7 mouse cellular contexts compared by ENCODE assay signal in the genomic region with DNA sequence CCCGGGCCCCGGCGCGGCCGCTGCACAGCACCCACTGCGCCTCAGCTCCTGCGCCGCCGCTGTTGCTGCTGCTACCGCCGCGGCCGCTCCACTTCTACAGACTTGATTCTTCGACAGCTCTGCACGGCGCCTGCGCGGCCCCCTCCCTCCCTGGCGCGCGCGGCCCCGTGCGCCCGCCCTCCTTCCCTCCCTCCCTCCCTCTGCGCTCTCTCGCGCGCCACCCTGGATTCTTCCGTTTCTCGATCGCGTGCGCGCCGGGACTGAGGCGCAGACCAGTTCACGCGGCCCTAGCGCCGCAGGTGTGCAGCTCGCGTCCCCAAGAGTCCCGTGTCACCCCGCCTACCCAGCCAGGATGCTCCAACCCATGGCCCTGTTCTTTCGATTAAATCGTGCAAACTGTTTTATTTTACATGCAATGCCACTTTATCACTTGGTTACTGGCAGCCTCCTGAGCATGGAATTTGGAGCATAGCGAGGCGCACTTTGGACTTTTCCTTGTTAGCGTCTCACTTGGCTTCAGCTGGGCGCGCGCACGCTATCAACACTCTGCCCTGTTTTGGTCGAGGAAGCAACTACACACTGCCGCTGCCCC. TPM values are rescaled to one million over a fixed set of nuclear protein-coding genes. Genes with fewer than 3 reads are reported as not detected.
DNase-seq lines count a peak whose midpoint lies in the region; ATAC-seq and TF ChIP-seq lines count a peak whose summit lies in the region.

Irf2bp2 (minus strand) TSS at position 98 of the 592 bp plus-strand sequence.

- peak within 1 kb of the TSS; percentile 100 for H3K9ac ChIP-seq in intestine, embryonic 14.5 days (ENCODE audit: low read length)
- peak within 1 kb of the TSS; percentile 100 for H3K9ac ChIP-seq in midbrain, embryonic 12.5 days (replicated peaks)

- H3K27ac ChIP-seq in intestine, embryonic 14.5 days (ENCODE audit: low read depth): peak within 1 kb of the TSS; percentile 99
- H3K27ac ChIP-seq in midbrain, embryonic 12.5 days (replicated peaks): peak within 1 kb of the TSS; percentile 96
- peak within 1 kb of the TSS; percentile 99 for H3K27ac ChIP-seq in small intestine, adult 2 months (ENCODE audit: insufficient read depth, low read depth, low read length)

- TF ChIP-seq POLR2A in small intestine, adult 2 months (IDR thresholded peaks at IDR 0.05; ENCODE audit: low read depth, low read length): peak; percentile 99

- no peaks in the 10 kb centered on the region for H3K9me3 ChIP-seq in intestine, embryonic 14.5 days (ENCODE audit: control insufficient read depth, low read length)
- H3K9me3 ChIP-seq in midbrain, embryonic 12.5 days: no peaks in the 10 kb centered on the region

- H3K27me3 ChIP-seq in intestine, embryonic 14.5 days (replicated peaks; ENCODE audit: control insufficient read depth, insufficient read depth, low read length): no peaks in the 10 kb centered on the region
- no peaks in the 10 kb centered on the region; the same call in 1 of the 2 replicates for H3K27me3 ChIP-seq in midbrain, embryonic 12.5 days
- no peaks in the 10 kb centered on the region for H3K27me3 ChIP-seq in small intestine, adult 2 months (ENCODE audit: control insufficient read depth, insufficient read depth, low read length)

- H3K4me2 ChIP-seq in intestine, embryonic 14.5 days (ENCODE audit: low read length): peak within 1 kb of the TSS; percentile 95
- H3K4me2 ChIP-seq in midbrain, embryonic 12.5 days (replicated peaks): peak within 1 kb of the TSS; percentile 95

- intact Hi-C loops in left cerebral cortex, postnatal 4 days (cut with DNase I): loop anchor here (5.0 to 10.0 kb wide), 4 partner anchors 57 to 328 kb away; no protein-coding TSS in a partner anchor

- peak within 1 kb of the TSS; percentile 100 for H3K4me3 ChIP-seq in intestine, embryonic 14.5 days (ENCODE audit: low read depth, low read length)
- H3K4me3 ChIP-seq in midbrain, embryonic 12.5 days: peak within 1 kb of the TSS; percentile 98
- peak within 1 kb of the TSS; percentile 77 for H3K4me3 ChIP-seq in small intestine, adult 2 months (ENCODE audit: low read depth, low read length)

- peaks cover 29% of the 10 kb centered on the region for H3K36me3 ChIP-seq in intestine, embryonic 14.5 days (ENCODE audit: control insufficient read depth, insufficient read depth, low read length)
- H3K36me3 ChIP-seq in midbrain, embryonic 12.5 days: 0 out of 2 replicates have a peak, but pooled peaks cover 6% of the 10 kb centered on the region
- peaks cover 25% of the 10 kb centered on the region for H3K36me3 ChIP-seq in small intestine, adult 2 months (ENCODE audit: control insufficient read depth, insufficient read depth, low read length)

- ATAC-seq in intestine, embryonic 14.5 days (replicated peaks; ENCODE audit: low FRiP score, low TSS enrichment, low read depth): peak; percentile 74
- peak; percentile 66 for ATAC-seq in midbrain, embryonic 12.5 days (ENCODE audit: low FRiP score, low read depth)

- no peak for TF ChIP-seq CTCF in small intestine, adult 2 months (IDR thresholded peaks at IDR 0.05; ENCODE audit: extremely low read depth, insufficient read length, insufficient replicate concordance, low read depth, low read length)

- WGBS in intestine, embryonic 14.5 days: under 1% methylated on average over 33 of the region's 56 CpGs
- WGBS in midbrain, embryonic 12.5 days: 1% methylated on average over 52 of the region's 56 CpGs
- under 1% methylated on average over 56 of the region's 56 CpGs for WGBS in small intestine, adult 2 months

- H3K4me1 ChIP-seq in intestine, embryonic 14.5 days (replicated peaks; ENCODE audit: control insufficient read depth, insufficient read depth, low read length): peaks cover 35% of the 10 kb centered on the region
- H3K4me1 ChIP-seq in midbrain, embryonic 12.5 days: peaks cover 60% of the 10 kb centered on the region
- H3K4me1 ChIP-seq in small intestine, adult 2 months (ENCODE audit: control insufficient read depth, insufficient read depth, insufficient read length, low read length): peaks cover 12% of the 10 kb centered on the region

- DNase-seq in adrenal gland, adult 18-20 months (ENCODE audit: low spot score in 2 of 2): peak; percentile 92 to 93
- DNase-seq in embryo, embryonic 10.5 days (ENCODE audit: low spot score): peak; percentile 95
- peak; percentile 92 for DNase-seq in gastrocnemius, postnatal 25 days
- peak; percentile 95 for DNase-seq in intestine, embryonic 14.5 days (ENCODE audit: low spot score)
- peak; percentile 93 for DNase-seq in left cerebral cortex, postnatal 4 days

RNA-seq across cellular contexts. Expression of gene Irf2bp2, which starts in this region (rescaled TPM):
- total RNA-seq in adrenal gland, adult 18-20 months (2021): 100 to 1,000 TPM; 118 to 119 TPM
- total RNA-seq in gastrocnemius, postnatal 25 days (2021): 10 to 100 TPM; 19.0 to 35.9 TPM
- 11.3 and 11.5 TPM in 2 replicates for polyA plus RNA-seq in intestine, embryonic 14.5 days (2014; fragmentation: Nextera tagmentation; extraction: Ambion mirVana)
- 10 to 100 TPM; 52.6 to 53.0 TPM for total RNA-seq in left cerebral cortex, postnatal 4 days (2021)
- 7.5 and 7.7 TPM in 2 replicates for polyA plus RNA-seq in midbrain, embryonic 12.5 days (2016; fragmentation: Nextera tagmentation; extraction: Ambion mirVana)
- 50.5 and 91.6 TPM in 2 replicates for polyA plus RNA-seq in small intestine, adult 2 months (2012; rRNA removed)

Comparison
In these comparisons a context has a peak if more than half of its experiments do, and no peak if none do; other contexts are left out.
1. Peak in every context shown above with its lines: DNase-seq, ATAC-seq, H3K4me3 ChIP-seq and H3K27ac ChIP-seq.